Mouse (Mus musculus): ENCODE data around the gene Pde4dip. TPM values are rescaled to one million over a fixed set of nuclear protein-coding genes. Genes with fewer than 3 reads are reported as not detected.
A peak's percentile ranks its signal among the peaks of the same experiment; 100 is the strongest.

The Pde4dip gene
- polyA plus RNA-seq (2014; fragmentation: Nextera tagmentation; extraction: Ambion mirVana): 10.7 and 22.1 TPM in 2 replicates

DNA sequence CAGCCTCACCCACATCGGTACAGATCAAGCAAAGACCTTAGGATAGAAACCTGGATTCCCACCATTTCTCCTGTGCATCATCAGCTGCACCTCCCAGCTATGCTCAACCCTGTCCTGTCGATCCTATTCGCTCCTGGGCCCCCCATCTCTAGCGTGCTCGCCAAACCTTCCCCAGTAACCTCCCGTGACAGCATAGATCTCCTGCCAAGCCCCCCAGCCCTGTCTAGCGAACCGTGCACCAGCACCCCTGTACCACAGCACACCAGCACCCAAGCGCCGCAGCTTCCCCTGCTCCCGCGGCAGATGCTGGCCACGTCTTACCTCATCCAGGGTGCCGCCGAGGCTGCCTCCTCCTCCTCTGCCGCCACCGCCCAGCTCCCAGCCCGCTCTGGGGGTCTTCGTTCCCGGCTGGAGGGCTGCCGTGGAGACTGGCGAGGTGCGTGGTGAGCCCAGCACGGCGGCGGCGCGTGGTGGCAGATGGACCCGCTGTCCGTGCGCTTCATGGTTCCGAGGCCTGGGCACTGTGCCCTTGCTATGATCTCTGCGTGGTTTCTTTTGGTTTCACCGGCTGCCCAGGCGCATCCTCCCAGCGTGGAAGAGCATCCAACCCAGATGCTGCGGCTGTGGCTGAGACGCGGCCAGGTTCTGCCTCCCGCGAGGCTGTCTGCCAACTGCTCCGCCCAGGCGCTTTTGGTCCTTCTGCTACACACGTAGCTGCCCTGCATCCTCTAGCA, at the start of gene Pde4dip:
Gene Pde4dip, minus strand, starts transcription at position 540 of the 734 bp plus-strand sequence.
- Histone ChIP-seq H3K27me3 (ENCODE audit: control insufficient read depth, insufficient read depth, low read length) (peaks cover 32% of the 10 kb centered on the region), H3K27ac (ENCODE audit: low read depth, low read length) (no peak within 1 kb of the TSS), H3K9me3 (ENCODE audit: control insufficient read depth, low read length) (no peaks in the 10 kb centered on the region), H3K9ac (ENCODE audit: low read depth, low read length) (0 out of 2 replicates have a peak within 1 kb of the TSS, but pooled peaks have one; percentile 40), H3K4me3 (ENCODE audit: low read length) (peak within 1 kb of the TSS; percentile 43), H3K4me2 (replicated peaks; ENCODE audit: low read depth, low read length) (peak within 1 kb of the TSS; percentile 76), H3K4me1 (ENCODE audit: control insufficient read depth, insufficient read depth, low read length) (0 out of 2 replicates have a peak, but pooled peaks cover 7% of the 10 kb centered on the region), H3K36me3 (ENCODE audit: control insufficient read depth, insufficient read depth, low read length) (no peaks in the 10 kb centered on the region)
- 1% methylated on average over 44 of the region's 44 CpGs for WGBS
- ATAC-seq (ENCODE audit: low FRiP score, low TSS enrichment): peak; percentile 46; the same call in 1 of the 2 replicates

DNA sequence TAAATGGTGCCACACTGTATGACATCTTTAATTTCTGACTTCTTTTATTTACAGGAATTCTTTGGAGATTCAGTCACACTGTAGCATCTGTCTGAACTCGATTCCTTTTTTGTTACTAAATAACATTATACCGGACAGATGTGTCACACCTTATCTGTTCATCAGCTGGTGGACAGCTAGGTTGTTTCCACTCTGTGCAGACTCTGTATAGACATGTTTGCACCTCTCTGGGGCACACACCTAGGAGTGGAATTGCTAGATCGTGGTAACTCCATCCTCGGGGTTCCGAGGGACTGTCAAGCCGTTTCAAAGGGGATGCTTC, 49.4 kb upstream of the Pde4dip start:
- Histone ChIP-seq H3K27me3 (ENCODE audit: control insufficient read depth, insufficient read depth, low read length) (no peaks in the 10 kb centered on the region), H3K4me3 (ENCODE audit: low read length) (no peak overlapping the region), H3K9ac (ENCODE audit: low read depth, low read length) (no peak overlapping the region), H3K36me3 (ENCODE audit: control insufficient read depth, insufficient read depth, low read length) (no peaks in the 10 kb centered on the region), H3K9me3 (ENCODE audit: control insufficient read depth, low read length) (no peaks in the 10 kb centered on the region), H3K4me2 (replicated peaks; ENCODE audit: low read depth, low read length) (no peak overlapping the region), H3K27ac (ENCODE audit: low read depth, low read length) (peak overlapping the region; percentile 60; the same call in 1 of the 2 replicates), H3K4me1 (ENCODE audit: control insufficient read depth, insufficient read depth, low read length) (peaks cover 62% of the 10 kb centered on the region)
- WGBS: 37% methylated on average over 6 of the region's 6 CpGs
- ATAC-seq (ENCODE audit: low FRiP score, low TSS enrichment): no peak

DNA sequence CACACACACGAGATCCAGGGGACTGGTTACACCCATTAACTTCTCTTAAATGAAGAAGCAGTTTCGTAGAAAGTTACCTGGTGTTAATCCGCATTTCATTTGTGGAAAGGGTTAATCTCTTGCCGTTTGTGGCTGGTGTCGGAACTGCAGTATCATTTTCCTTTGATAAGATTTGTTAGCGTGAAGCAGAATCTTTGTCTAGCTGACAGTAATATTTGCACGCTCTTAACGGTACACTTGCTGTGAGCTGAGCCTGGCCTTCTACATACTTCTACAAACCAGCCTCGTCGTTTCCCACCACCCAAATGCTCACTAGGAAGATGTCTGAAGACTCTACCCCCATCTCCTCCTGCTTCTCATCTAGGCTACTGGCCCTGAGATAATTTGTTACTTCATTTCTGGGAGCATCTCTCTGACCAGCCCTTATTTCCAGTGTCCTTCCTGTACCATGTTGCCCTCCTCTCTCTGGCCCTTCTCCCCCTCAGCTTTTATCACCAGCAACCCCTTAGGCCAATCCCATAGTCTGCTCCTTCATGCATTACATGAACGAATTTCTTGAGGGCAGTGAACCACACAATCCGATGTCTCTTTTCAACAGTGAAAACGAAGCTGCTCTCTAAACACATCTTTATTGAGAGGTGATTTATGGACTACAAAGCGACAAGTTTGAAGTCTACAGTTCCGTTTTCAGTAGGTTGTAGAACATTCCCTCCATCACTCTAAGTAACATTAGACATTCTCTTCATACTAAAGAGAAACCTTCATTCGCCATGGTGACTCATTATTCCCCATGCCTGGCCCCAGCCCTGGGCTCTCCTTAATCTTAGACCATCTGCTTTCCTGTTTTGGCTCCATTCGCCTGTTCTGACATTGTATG, 48.8 kb upstream of the Pde4dip start:
- Histone ChIP-seq H3K27ac (ENCODE audit: low read depth, low read length) (peak overlapping the region; percentile 60; the same call in 1 of the 2 replicates), H3K36me3 (ENCODE audit: control insufficient read depth, insufficient read depth, low read length) (no peaks in the 10 kb centered on the region), H3K4me1 (ENCODE audit: control insufficient read depth, insufficient read depth, low read length) (peaks cover 62% of the 10 kb centered on the region), H3K4me3 (ENCODE audit: low read length) (no peak overlapping the region), H3K4me2 (replicated peaks; ENCODE audit: low read depth, low read length) (peak overlapping the region; percentile 19; the same call in 1 of the 2 replicates), H3K27me3 (ENCODE audit: control insufficient read depth, insufficient read depth, low read length) (no peaks in the 10 kb centered on the region), H3K9me3 (ENCODE audit: control insufficient read depth, low read length) (no peaks in the 10 kb centered on the region), H3K9ac (ENCODE audit: low read depth, low read length) (peak overlapping the region; percentile 28; the same call in 1 of the 2 replicates)
- 18% methylated on average over 17 of the region's 17 CpGs for WGBS
- peak; percentile 85 for ATAC-seq (ENCODE audit: low FRiP score, low TSS enrichment)

DNA sequence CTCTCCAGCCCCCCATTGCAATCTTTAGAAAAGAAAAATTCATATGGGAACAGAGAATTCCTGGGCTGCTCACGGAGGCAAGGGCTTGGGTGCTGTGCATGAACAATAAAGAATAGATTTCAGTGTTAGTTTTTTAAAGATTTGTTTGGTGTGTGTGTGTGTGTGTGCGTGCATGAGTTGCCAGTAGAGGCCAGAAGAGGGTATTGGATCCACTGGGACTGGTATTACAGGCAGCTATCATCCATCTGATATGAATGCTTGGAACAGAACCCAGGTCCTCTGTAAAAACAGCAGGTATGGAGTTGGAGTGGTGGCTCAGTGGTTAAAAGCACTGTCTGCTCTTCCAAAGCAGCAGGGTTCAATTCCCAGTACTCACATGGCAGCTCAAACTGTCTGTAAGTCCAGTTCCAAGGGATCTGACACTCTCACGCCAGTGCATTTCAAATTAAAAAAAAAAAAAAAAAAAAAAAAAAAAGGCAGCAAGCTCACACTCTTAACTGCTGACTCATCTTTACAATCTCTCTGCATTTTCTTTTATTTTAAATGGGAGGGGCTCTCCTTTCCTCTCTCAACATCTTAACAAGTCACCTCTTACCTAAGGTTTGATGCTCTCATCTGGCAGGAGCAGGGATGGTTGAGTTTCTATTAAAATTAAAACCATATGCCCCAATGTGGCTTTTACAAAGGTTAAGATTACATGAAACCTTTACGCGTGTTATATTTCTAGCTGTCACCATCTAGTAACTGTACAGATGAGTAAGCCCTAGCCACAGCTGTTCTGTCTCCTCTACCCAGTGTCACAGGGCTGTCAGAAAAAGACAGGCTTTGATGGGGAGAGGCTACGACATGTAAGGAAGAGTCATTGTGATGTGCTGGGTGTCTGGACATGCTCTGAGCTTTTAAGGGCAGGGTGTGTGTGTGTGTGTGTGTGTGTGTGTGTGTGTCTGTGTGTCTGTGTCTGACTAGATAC, 46.1 kb upstream of the Pde4dip start:
- no peaks in the 10 kb centered on the region for H3K27me3 ChIP-seq (ENCODE audit: control insufficient read depth, insufficient read depth, low read length)
- ATAC-seq (ENCODE audit: low FRiP score, low TSS enrichment): no peak
- H3K4me2 ChIP-seq (replicated peaks; ENCODE audit: low read depth, low read length): no peak overlapping the region
- 72% methylated on average over 6 of the region's 6 CpGs for WGBS
- H3K27ac ChIP-seq (ENCODE audit: low read depth, low read length): no peak overlapping the region
- H3K9me3 ChIP-seq (ENCODE audit: control insufficient read depth, low read length): no peaks in the 10 kb centered on the region
- peaks cover 50% of the 10 kb centered on the region for H3K4me1 ChIP-seq (ENCODE audit: control insufficient read depth, insufficient read depth, low read length)
- H3K36me3 ChIP-seq (ENCODE audit: control insufficient read depth, insufficient read depth, low read length): no peaks in the 10 kb centered on the region
- H3K4me3 ChIP-seq (ENCODE audit: low read length): no peak overlapping the region
- H3K9ac ChIP-seq (ENCODE audit: low read depth, low read length): no peak overlapping the region

DNA sequence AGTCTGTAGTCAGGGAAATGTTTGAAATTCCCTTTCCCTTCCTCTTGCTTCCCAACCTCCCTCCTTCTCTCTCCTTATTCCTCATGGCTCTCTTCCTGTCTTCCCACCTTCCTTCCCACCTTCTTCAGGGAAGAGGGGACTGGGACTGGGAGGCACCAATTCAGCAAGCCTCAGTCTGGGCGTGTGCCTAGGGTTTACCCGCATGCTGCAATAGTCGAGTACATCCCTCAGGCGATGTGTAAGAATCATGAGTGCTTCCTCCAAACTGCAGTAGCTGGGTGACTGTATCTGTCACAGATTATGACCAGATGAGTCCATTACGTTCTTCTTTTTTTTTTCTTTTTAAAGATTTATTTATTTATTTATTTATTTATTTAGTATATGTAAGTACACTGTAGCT, 45.3 kb upstream of the Pde4dip start:
- H3K4me2 ChIP-seq (replicated peaks; ENCODE audit: low read depth, low read length): no peak overlapping the region
- H3K9me3 ChIP-seq (ENCODE audit: control insufficient read depth, low read length): no peaks in the 10 kb centered on the region
- ATAC-seq (ENCODE audit: low FRiP score, low TSS enrichment): no peak
- no peak overlapping the region for H3K27ac ChIP-seq (ENCODE audit: low read depth, low read length)
- peaks cover 42% of the 10 kb centered on the region for H3K4me1 ChIP-seq (ENCODE audit: control insufficient read depth, insufficient read depth, low read length)
- H3K4me3 ChIP-seq (ENCODE audit: low read length): no peak overlapping the region
- no peaks in the 10 kb centered on the region for H3K36me3 ChIP-seq (ENCODE audit: control insufficient read depth, insufficient read depth, low read length)
- H3K27me3 ChIP-seq (ENCODE audit: control insufficient read depth, insufficient read depth, low read length): no peaks in the 10 kb centered on the region
- H3K9ac ChIP-seq (ENCODE audit: low read depth, low read length): no peak overlapping the region
- WGBS: 84% methylated on average over 5 of the region's 5 CpGs

DNA sequence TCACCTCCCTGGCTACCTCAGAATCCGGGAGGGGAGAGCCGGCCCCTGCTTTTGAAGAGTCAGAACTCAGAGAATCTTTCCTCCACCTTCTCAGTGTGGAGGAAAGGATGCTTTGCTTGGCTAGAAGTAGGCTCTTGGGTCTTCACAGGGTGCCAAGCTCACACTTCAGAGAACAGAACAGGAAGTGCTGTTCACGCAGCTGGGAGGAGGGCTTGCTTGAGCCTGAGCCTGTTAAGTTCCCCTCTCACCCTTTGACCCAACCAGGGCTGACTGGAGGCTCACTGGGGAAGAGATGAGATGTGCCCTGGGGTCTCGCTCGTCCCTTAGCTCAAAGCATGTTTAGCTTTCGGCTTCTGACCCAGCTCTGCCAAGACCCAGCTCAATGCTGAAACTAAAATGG, 44.7 kb upstream of the Pde4dip start:
- Histone ChIP-seq H3K36me3 (ENCODE audit: control insufficient read depth, insufficient read depth, low read length) (no peaks in the 10 kb centered on the region), H3K27ac (ENCODE audit: low read depth, low read length) (no peak overlapping the region), H3K27me3 (ENCODE audit: control insufficient read depth, insufficient read depth, low read length) (no peaks in the 10 kb centered on the region), H3K4me2 (replicated peaks; ENCODE audit: low read depth, low read length) (no peak overlapping the region), H3K4me3 (ENCODE audit: low read length) (no peak overlapping the region), H3K4me1 (ENCODE audit: control insufficient read depth, insufficient read depth, low read length) (peaks cover 37% of the 10 kb centered on the region), H3K9ac (ENCODE audit: low read depth, low read length) (no peak overlapping the region), H3K9me3 (ENCODE audit: control insufficient read depth, low read length) (no peaks in the 10 kb centered on the region)
- 27% methylated on average over 6 of the region's 6 CpGs for WGBS
- no peak for ATAC-seq (ENCODE audit: low FRiP score, low TSS enrichment)

DNA sequence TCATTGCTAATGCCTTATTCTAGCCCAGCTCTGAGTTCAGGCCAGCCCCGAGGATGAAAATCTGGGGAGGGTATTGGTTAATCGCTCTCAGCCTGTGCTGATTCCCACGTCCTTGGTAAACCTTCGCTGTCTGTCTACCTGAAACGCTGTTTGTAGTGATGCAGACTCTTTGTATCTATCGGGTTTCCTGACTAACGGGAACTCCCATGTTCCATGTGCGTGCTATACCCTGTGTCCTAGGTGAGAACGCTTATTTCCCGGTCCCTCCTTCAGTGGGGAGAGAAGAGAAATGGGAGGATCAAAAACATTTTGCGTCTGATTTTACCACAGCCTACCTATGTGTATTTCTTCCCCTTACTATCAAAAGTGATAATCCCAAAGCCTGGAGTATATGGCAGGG, 44.3 kb upstream of the Pde4dip start:
- Histone ChIP-seq H3K4me3 (ENCODE audit: low read length) (no peak overlapping the region), H3K4me1 (ENCODE audit: control insufficient read depth, insufficient read depth, low read length) (peaks cover 33% of the 10 kb centered on the region), H3K4me2 (replicated peaks; ENCODE audit: low read depth, low read length) (no peak overlapping the region), H3K27ac (ENCODE audit: low read depth, low read length) (no peak overlapping the region), H3K27me3 (ENCODE audit: control insufficient read depth, insufficient read depth, low read length) (no peaks in the 10 kb centered on the region), H3K36me3 (ENCODE audit: control insufficient read depth, insufficient read depth, low read length) (no peaks in the 10 kb centered on the region), H3K9ac (ENCODE audit: low read depth, low read length) (no peak overlapping the region), H3K9me3 (ENCODE audit: control insufficient read depth, low read length) (no peaks in the 10 kb centered on the region)
- 39% methylated on average over 11 of the region's 11 CpGs for WGBS
- ATAC-seq (ENCODE audit: low FRiP score, low TSS enrichment): no peak

DNA sequence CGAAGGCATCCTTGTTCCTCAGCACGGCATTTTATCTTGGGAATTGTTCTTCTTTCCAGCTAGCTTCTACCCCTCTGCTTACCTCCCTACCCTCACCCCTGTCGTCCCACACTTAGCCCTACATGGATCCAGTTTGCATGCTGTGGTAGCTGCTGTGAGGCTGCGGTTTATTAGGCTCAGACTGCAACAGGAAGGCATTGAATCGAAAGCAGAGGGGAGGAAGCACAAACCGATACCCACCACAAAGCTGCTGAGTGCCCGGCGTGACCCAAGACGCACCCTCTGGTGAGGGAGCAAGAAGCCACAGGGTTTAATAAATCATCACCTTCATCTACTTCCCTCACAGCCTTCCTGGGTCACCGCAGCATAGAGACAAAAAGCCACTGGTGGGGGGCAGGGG, 43.6 kb upstream of the Pde4dip start:
- ATAC-seq (ENCODE audit: low FRiP score, low TSS enrichment): peak; percentile 13; the same call in 1 of the 2 replicates
- Histone ChIP-seq H3K27ac (ENCODE audit: low read depth, low read length) (peak overlapping the region; percentile 47; the same call in 1 of the 2 replicates), H3K4me2 (replicated peaks; ENCODE audit: low read depth, low read length) (peak overlapping the region; percentile 31), H3K4me3 (ENCODE audit: low read length) (no peak overlapping the region), H3K9ac (ENCODE audit: low read depth, low read length) (peak overlapping the region; percentile 12; the same call in 1 of the 2 replicates), H3K27me3 (ENCODE audit: control insufficient read depth, insufficient read depth, low read length) (no peaks in the 10 kb centered on the region), H3K9me3 (ENCODE audit: control insufficient read depth, low read length) (no peaks in the 10 kb centered on the region), H3K36me3 (ENCODE audit: control insufficient read depth, insufficient read depth, low read length) (no peaks in the 10 kb centered on the region), H3K4me1 (ENCODE audit: control insufficient read depth, insufficient read depth, low read length) (peaks cover 29% of the 10 kb centered on the region)
- WGBS: 2% methylated on average over 10 of the region's 10 CpGs
